Mouse (Mus musculus) gastrocnemius, adult 18-20 months (tissue): Measurements from ENCODE around the gene B3gnt2. TPM values are rescaled to one million over a fixed set of nuclear protein-coding genes. Genes with fewer than 3 reads are reported as not detected.

ENCODE experiments used
- DNase-seq: peaks from one replicate; pipeline ENCODE4 v3.0.0; 2021; ENCODE audit warnings: low spot score
- total RNA-seq, 2 experiments: library from RNA; stranded (reverse); gene quantifications; 2 replicates each; pipeline ENCODE4 v1.2.3; 2021

The B3gnt2 gene
- total RNA-seq, 2 experiments from 2014 or later: 1.0 to 2.2 TPM

GRCm38 (mm10) chr11:22778596-22778995, 82.2 kb downstream of the B3gnt2 start:
- no peak for DNase-seq

GRCm38 (mm10) chr11:22777531-22777930, 83.2 kb downstream of the B3gnt2 start:
- DNase-seq: no peak

GRCm38 (mm10) chr11:22774821-22775220, 85.9 kb downstream of the B3gnt2 start:
- no peak for DNase-seq

GRCm38 (mm10) chr11:22766238-22766637, 94.5 kb downstream of the B3gnt2 start:
- no peak for DNase-seq

- no peak for DNase-seq
These were observed 95.3 kb downstream of the B3gnt2 start for GRCm38 (mm10) chr11:22765425-22765824.

- DNase-seq: no peak
These were observed 97.0 kb downstream of the B3gnt2 start for GRCm38 (mm10) chr11:22763556-22764295.

GRCm38 (mm10) chr11:22763055-22763454, 97.7 kb downstream of the B3gnt2 start:
- DNase-seq: no peak

GRCm38 (mm10) chr11:22762236-22762927, 98.4 kb downstream of the B3gnt2 start:
- DNase-seq: no peak

GRCm38 (mm10) chr11:22759783-22760182, 101.0 kb downstream of the B3gnt2 start:
- no peak for DNase-seq

- DNase-seq: no peak
These were observed 104.4 kb downstream of the B3gnt2 start for GRCm38 (mm10) chr11:22756168-22756980.

GRCm38 (mm10) chr11:22755180-22755579, 105.6 kb downstream of the B3gnt2 start:
- no peak for DNase-seq

GRCm38 (mm10) chr11:22752596-22752995, 108.2 kb downstream of the B3gnt2 start:
- no peak for DNase-seq

GRCm38 (mm10) chr11:22751592-22751991, 109.2 kb downstream of the B3gnt2 start:
- DNase-seq: no peak

GRCm38 (mm10) chr11:22747406-22747805, 113.4 kb downstream of the B3gnt2 start:
- no peak for DNase-seq

- no peak for DNase-seq
These were observed 115.4 kb downstream of the B3gnt2 start for GRCm38 (mm10) chr11:22745356-22745755.

GRCm38 (mm10) chr11:22743561-22744269, 117.0 kb downstream of the B3gnt2 start:
- peak; percentile 55 for DNase-seq

GRCm38 (mm10) chr11:22741998-22742626, 118.6 kb downstream of the B3gnt2 start:
- no peak for DNase-seq

GRCm38 (mm10) chr11:22741436-22741835, 119.3 kb downstream of the B3gnt2 start:
- no peak for DNase-seq

- no peak for DNase-seq
These were observed 121.1 kb downstream of the B3gnt2 start for GRCm38 (mm10) chr11:22739497-22740288.
